31 mouse cellular contexts compared by ENCODE assay signal in genomic region chr4:98058182-98058581, GRCm38 (mm10).
"Had no signal": no experiment of that assay in that cellular context is flagged by ENCODE, and none has a peak within 500 bp of the region (broad histone marks: within the 10 kb centered on the region; RNA-seq: fewer than 3 reads in every experiment).

No protein-coding gene starts in this region.

- H3K4me1 ChIP-seq: liver, embryonic 12.5 days; liver, embryonic 13.5 days; liver, embryonic 15.5 days; midbrain, embryonic 10.5 days; midbrain, embryonic 12.5 days; midbrain, embryonic 13.5 days; midbrain, embryonic 15.5 days; neural tube, embryonic 12.5 days had no signal

- H3K27ac ChIP-seq: limb, embryonic 10.5 days; limb, embryonic 12.5 days; limb, embryonic 13.5 days; limb, embryonic 15.5 days; liver, embryonic 12.5 days; liver, embryonic 13.5 days; liver, embryonic 14.5 days; liver, embryonic 15.5 days; lung, embryonic 15.5 days; macrophage; midbrain, embryonic 10.5 days; midbrain, embryonic 12.5 days; midbrain, embryonic 13.5 days; midbrain, embryonic 15.5 days; neural tube, embryonic 12.5 days; neural tube, embryonic 13.5 days had no signal

- H3K4me3 ChIP-seq: limb, embryonic 10.5 days; limb, embryonic 12.5 days; limb, embryonic 13.5 days; limb, embryonic 15.5 days; liver, embryonic 12.5 days; liver, embryonic 13.5 days; liver, embryonic 15.5 days; lung, embryonic 15.5 days; megakaryocyte, embryonic 14.5 days; midbrain, embryonic 10.5 days; midbrain, embryonic 12.5 days; midbrain, embryonic 13.5 days; midbrain, embryonic 15.5 days; myocyte; neural tube, embryonic 12.5 days; neural tube, embryonic 13.5 days had no signal

- DNase-seq: left cerebral cortex, postnatal 4 days; liver; liver, embryonic 13.5 days; liver, postnatal 0 days; lung, adult 18-20 months; lung, adult 2 months; lung, embryonic 14.5 days; lung, postnatal 10 days; lung, postnatal 14 days; lung, postnatal 36 days; lung, postnatal 4 days; midbrain, embryonic 14.5 days had no signal

- H3K27me3 ChIP-seq: limb, embryonic 12.5 days; limb, embryonic 13.5 days; limb, embryonic 15.5 days; liver, embryonic 12.5 days; liver, embryonic 13.5 days; liver, embryonic 15.5 days; lung, embryonic 15.5 days; megakaryocyte, embryonic 14.5 days; midbrain, embryonic 12.5 days; midbrain, embryonic 13.5 days; midbrain, embryonic 15.5 days; neural tube, embryonic 12.5 days; neural tube, embryonic 13.5 days had no signal

- ATAC-seq: liver, embryonic 12.5 days; liver, postnatal 0 days; lung, postnatal 0 days; midbrain, embryonic 13.5 days; midbrain, embryonic 15.5 days had no signal

- H3K36me3 ChIP-seq: limb, embryonic 10.5 days; liver, embryonic 12.5 days; liver, embryonic 13.5 days; liver, embryonic 15.5 days; midbrain, embryonic 10.5 days; midbrain, embryonic 12.5 days; midbrain, embryonic 13.5 days; midbrain, embryonic 15.5 days; neural tube, embryonic 12.5 days had no signal

- H3K9me3 ChIP-seq: limb, embryonic 10.5 days; limb, embryonic 12.5 days; limb, embryonic 13.5 days; limb, embryonic 15.5 days; liver, embryonic 12.5 days; liver, embryonic 13.5 days; liver, embryonic 15.5 days; lung, embryonic 15.5 days; megakaryocyte, embryonic 14.5 days; midbrain, embryonic 10.5 days; midbrain, embryonic 12.5 days; midbrain, embryonic 13.5 days; midbrain, embryonic 15.5 days; neural tube, embryonic 12.5 days; neural tube, embryonic 13.5 days had no signal

- H3K9ac ChIP-seq: limb, embryonic 12.5 days; limb, embryonic 13.5 days; limb, embryonic 15.5 days; liver, embryonic 12.5 days; liver, embryonic 13.5 days; liver, embryonic 14.5 days; liver, embryonic 15.5 days; liver, postnatal 0 days; lung, embryonic 14.5 days; lung, embryonic 15.5 days; midbrain, embryonic 12.5 days; midbrain, embryonic 13.5 days; midbrain, embryonic 15.5 days; neural tube, embryonic 12.5 days; neural tube, embryonic 13.5 days had no signal

- H3K4me2 ChIP-seq: limb, embryonic 12.5 days; limb, embryonic 13.5 days; limb, embryonic 15.5 days; liver, embryonic 11.5 days; liver, embryonic 12.5 days; liver, embryonic 13.5 days; liver, embryonic 15.5 days; lung, embryonic 14.5 days; lung, embryonic 15.5 days; midbrain, embryonic 12.5 days; midbrain, embryonic 13.5 days; midbrain, embryonic 15.5 days; neural tube, embryonic 12.5 days; neural tube, embryonic 13.5 days had no signal
